Mouse (Mus musculus) ES-Bruce4 (cell line): ENCODE measurements at regions not wholly inside any gene's neighbourhood (a gene's known extent, or its start where the extent isn't known, plus 50 kb on each side); places are given as distances from the start of the nearest gene placed in this dataset.

Source experiments
- H3K27ac ChIP-seq: 2 replicates; pipeline ENCODE4 v1.5.1; 2012; ENCODE audit warnings: low read length, inconsistent platforms; ENCODE audit not compliant: insufficient read depth
- H3K27me3 ChIP-seq: 2 replicates; pipeline ENCODE4 v1.6.1; 2012; ENCODE audit warnings: mild to moderate bottlenecking, low read length, inconsistent platforms; ENCODE audit not compliant: control insufficient read depth, poor library complexity, insufficient read depth, severe bottlenecking
- H3K36me3 ChIP-seq: 2 replicates; pipeline ENCODE4 v1.6.1; 2012; ENCODE audit warnings: inconsistent platforms, mild to moderate bottlenecking, low read length, moderate library complexity; ENCODE audit not compliant: control insufficient read depth, poor library complexity, insufficient read depth, severe bottlenecking
- H3K4me1 ChIP-seq: one replicate; pipeline ENCODE4 v1.8.1; 2011; ENCODE audit warnings: low read length; ENCODE audit not compliant: control insufficient read depth, insufficient read depth
- H3K4me3 ChIP-seq: 2 replicates; pipeline ENCODE4 v1.5.1; 2011; ENCODE audit warnings: low read depth, mild to moderate bottlenecking, low read length
- H3K9ac ChIP-seq: 2 replicates; pipeline ENCODE4 v1.6.1; 2012; ENCODE audit warnings: low read depth, mild to moderate bottlenecking, inconsistent platforms; ENCODE audit not compliant: poor library complexity, severe bottlenecking
- H3K9me3 ChIP-seq: replicated peaks from 2 replicates; pipeline ENCODE4 v1.6.1; 2012; ENCODE audit warnings: mild to moderate bottlenecking, low read length, inconsistent platforms; ENCODE audit not compliant: control insufficient read depth, poor library complexity, insufficient read depth, severe bottlenecking
- CTCF ChIP-seq: IDR thresholded peaks from one replicate; pipeline ENCODE4 v1.8.1; 2011; ENCODE audit warnings: low read depth, low read length
- EP300 ChIP-seq: IDR thresholded peaks from 2 replicates; pipeline ENCODE4 v1.6.1; 2011; ENCODE audit warnings: low read depth, low read length; ENCODE audit not compliant: insufficient read depth
- POLR2A ChIP-seq: IDR thresholded peaks from one replicate; pipeline ENCODE4 v1.8.1; 2011; ENCODE audit warnings: low read length; ENCODE audit not compliant: insufficient read depth

DNA sequence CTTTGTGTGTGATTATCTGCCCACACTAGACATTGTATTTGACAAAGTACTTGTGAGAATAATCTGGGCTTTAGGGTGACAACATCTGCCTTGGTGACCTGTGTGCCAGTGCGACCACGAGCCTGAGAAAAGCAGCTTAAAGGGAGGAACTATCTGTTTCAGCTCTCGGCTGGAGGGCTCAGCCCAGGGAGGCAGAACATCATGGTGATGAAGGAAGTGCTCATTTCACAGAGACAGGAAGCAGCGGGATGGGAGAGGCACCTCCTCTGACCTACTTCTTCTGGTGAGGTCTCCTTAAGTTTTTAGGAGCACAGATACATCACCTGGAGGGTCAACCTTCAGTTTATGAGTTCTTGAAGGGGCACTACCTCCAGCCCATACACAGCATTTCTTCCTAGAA lies 89.8 kb downstream of the Kif26a start:
- no peaks in the 10 kb centered on the region for H3K4me1 ChIP-seq
- H3K36me3 ChIP-seq, result no peaks in the 10 kb centered on the region
- no peak overlapping the region for H3K9ac ChIP-seq
- no peaks in the 10 kb centered on the region for H3K9me3 ChIP-seq
- H3K27me3 ChIP-seq, result no peaks in the 10 kb centered on the region
- no peak overlapping the region for H3K27ac ChIP-seq
- TF ChIP-seq EP300 (no peak), POLR2A (no peak), CTCF (no peak)
- H3K4me3 ChIP-seq, result no peak overlapping the region

DNA sequence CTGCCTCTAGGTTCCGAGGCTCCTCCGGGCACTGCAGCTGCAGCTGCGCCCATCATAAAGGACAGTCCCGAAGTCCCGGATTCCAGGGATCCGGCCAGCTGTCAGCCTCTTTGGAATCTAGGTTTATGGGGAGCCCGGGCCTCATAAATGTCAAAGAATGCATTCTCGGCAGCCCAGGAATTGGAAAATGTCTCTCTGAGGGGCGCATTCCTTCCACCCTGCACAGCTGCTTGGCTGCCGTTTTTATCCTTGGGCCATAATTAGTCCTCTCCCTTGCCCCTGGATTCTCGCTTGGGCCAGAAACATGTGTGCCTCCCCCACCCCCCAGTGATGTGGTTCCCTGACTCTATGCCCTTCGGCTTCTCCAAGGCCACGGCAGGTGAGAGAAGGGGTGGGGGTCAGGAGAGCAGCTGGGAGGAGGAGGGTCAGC lies 91.1 kb downstream of the Kif26a start:
- H3K27me3 ChIP-seq, result no peaks in the 10 kb centered on the region

DNA sequence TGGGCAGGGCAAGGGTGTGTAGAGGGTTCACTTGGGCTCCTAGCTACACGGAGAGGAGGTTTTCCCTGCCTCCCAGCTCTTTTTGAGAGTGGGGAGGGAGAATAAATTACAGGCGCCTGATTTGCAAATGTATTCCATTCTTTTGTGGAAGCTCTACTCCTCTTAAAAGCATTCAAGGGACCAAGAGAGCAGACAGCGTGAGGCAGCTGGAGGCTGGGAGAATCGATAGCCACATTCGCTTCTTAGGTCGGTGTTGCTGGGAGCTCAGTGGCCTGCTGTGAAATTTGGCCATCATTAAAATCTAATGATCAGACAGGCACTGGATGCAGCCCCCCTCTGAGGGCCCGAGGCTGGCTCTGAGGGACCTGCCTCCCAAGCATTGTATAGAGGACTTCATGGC lies 92.8 kb downstream of the Kif26a start:
- no peaks in the 10 kb centered on the region for H3K9me3 ChIP-seq
- TF ChIP-seq POLR2A (no peak), CTCF (no peak), EP300 (no peak)
- no peak overlapping the region for H3K9ac ChIP-seq
- no peak overlapping the region for H3K27ac ChIP-seq
- H3K4me3 ChIP-seq, result no peak overlapping the region
- H3K27me3 ChIP-seq, result no peaks in the 10 kb centered on the region
- no peaks in the 10 kb centered on the region for H3K4me1 ChIP-seq
- no peaks in the 10 kb centered on the region for H3K36me3 ChIP-seq

More for the DNA sequence above, 91.1 kb downstream of the Kif26a start:
- Histone ChIP-seq H3K9me3 (no peaks in the 10 kb centered on the region), H3K4me1 (no peaks in the 10 kb centered on the region), H3K36me3 (no peaks in the 10 kb centered on the region), H3K9ac (no peak overlapping the region), H3K27ac (no peak overlapping the region), H3K4me3 (no peak overlapping the region)
- TF ChIP-seq CTCF (no peak), EP300 (no peak), POLR2A (no peak)

DNA sequence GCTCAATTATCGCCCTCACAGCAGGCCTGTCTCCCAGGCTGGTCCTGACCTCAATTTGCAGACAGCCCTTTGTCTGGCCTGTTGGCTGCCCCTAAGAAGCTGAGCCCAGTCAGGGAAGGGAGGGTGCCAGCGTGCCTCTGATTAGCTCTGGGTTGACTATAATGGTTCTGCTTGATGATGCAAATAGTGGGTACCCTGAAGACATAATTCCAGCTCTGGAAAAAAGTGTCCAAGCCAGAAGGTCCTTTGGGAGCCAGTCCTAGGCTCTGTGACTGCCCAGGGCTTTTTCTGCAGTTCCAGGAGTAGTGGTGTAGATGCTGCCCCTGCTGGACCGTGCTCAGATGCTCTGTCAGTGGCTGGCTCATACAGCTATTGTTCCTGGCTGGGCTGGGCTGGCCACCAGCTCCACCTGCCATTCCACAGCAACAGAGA lies 95.7 kb downstream of the Kif26a start:
- Histone ChIP-seq H3K4me3 (no peak overlapping the region), H3K4me1 (no peaks in the 10 kb centered on the region), H3K9me3 (no peaks in the 10 kb centered on the region), H3K27me3 (no peaks in the 10 kb centered on the region), H3K27ac (no peak overlapping the region), H3K9ac (no peak overlapping the region), H3K36me3 (no peaks in the 10 kb centered on the region)
- TF ChIP-seq CTCF (no peak), EP300 (no peak), POLR2A (no peak)

DNA sequence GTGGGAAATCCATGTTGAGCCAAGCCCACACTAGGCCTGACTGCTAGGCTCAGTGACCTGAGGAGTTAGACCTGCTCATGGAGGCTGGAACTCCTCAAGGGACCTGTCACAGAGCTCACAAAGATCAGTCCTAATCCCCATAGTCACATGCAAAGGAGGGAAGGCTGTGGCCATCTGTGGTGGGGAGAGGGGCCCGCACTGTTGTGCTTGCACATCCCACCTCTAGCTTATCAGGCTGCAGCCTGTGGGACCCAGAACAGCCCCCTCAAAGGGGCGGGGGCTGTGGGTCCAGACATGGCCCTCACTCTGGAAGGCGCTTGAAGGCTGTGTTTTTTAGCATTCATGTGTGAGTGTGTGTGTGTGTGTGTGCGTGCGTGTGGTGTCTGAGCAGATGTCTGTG lies 97.2 kb downstream of the Kif26a start:
- Histone ChIP-seq H3K4me1 (no peaks in the 10 kb centered on the region), H3K27ac (no peak overlapping the region), H3K27me3 (no peaks in the 10 kb centered on the region), H3K9ac (no peak overlapping the region), H3K36me3 (no peaks in the 10 kb centered on the region), H3K4me3 (no peak overlapping the region), H3K9me3 (no peaks in the 10 kb centered on the region)
- no peak for TF ChIP-seq EP300
- TF ChIP-seq CTCF, result no peak
- TF ChIP-seq POLR2A, result no peak

DNA sequence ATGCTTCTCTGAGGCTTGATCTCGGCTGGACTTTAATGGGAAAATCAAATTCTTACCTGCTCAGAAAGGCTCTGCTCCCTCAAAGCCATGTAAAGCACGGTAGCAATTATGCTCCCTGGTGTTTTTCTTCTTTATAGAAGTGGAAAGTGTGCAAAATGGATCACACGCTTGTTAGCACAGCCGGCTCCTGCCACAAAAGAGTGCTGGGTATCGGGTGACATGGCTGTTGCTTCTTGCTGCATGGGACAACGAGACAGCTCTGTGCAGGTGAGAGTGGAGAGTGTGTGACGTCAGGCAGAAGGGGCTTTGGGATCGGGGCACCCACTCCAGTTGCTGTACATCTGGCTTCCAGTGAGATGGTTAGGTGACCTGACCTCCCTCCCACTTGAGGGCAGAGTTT lies 104.9 kb downstream of the Kif26a start:
- H3K27ac ChIP-seq, result no peak overlapping the region

More for the DNA sequence above, 104.9 kb downstream of the Kif26a start:
- no peak overlapping the region for H3K9ac ChIP-seq
- H3K36me3 ChIP-seq, result no peaks in the 10 kb centered on the region
- TF ChIP-seq EP300 (no peak), CTCF (no peak), POLR2A (no peak)
- H3K4me1 ChIP-seq, result no peaks in the 10 kb centered on the region
- no peaks in the 10 kb centered on the region for H3K9me3 ChIP-seq
- H3K4me3 ChIP-seq, result no peak overlapping the region
- no peaks in the 10 kb centered on the region for H3K27me3 ChIP-seq
